Mouse (Mus musculus): ENCODE data around the gene H2afy. TPM values are rescaled to one million over a fixed set of nuclear protein-coding genes. Genes with fewer than 3 reads are reported as not detected.

Gene H2afy
- polyA plus RNA-seq, 1 experiment from 2014 or later, result 685 TPM

DNA sequence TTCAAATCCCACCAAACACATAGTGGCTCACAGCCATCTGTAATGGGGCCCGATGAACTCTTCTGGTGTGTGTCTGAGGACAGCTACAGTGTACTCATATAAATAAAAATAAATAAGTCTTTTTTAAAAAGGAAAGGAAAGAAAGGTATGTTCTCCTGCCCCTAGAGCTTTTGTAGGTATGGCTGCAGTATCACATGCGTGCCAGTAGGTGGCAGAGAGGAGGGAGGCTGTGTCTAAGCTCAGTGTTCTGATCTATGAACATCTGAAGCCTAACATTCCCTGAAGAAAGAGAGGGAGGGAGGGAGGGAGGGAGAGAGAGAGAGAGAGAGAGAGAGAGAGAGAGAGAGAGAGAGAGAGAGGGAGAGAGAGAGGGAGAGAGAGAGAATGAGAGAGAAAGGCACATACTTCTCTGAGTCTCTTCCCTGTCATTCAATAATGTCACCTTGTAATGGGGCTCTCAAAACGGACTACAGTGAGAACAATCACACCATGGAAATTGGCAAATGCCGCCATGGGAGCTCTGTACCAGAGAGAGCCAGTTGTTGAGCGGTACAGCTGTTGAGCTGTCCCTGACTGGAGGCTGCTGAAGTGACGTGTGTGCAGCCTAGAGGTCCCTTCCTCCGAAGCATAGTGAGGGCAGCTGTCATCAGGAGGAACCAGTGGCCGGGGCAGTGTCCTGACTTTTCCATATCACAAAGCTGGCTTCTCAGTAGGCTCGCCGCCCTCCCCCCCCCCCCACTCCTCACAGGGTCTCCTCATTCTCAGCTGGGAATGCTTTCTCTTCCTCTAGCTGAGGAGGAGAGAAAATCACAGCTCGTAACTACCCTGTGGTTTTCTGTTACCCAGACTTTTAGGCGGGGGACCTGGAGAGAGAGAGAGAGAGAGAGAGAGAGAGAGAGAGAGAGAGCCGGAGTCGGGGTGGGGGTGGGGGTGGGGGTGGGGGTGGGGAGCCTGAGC is 31.6 kb upstream of the H2afy start:
- no peak for ATAC-seq (replicated peaks; ENCODE audit: low FRiP score)
- Histone ChIP-seq H3K9me3 (ENCODE audit: control insufficient read depth, low read length) (no peaks in the 10 kb centered on the region), H3K9ac (ENCODE audit: low read length) (no peak overlapping the region), H3K4me3 (ENCODE audit: low read depth, low read length) (no peak overlapping the region), H3K4me1 (replicated peaks; ENCODE audit: control insufficient read depth, insufficient read depth, low read length) (peaks cover 6% of the 10 kb centered on the region; the same call in 1 of the 2 replicates), H3K27me3 (ENCODE audit: control insufficient read depth, insufficient read depth, low read length) (no peaks in the 10 kb centered on the region), H3K27ac (ENCODE audit: low read depth, low read length) (no peak overlapping the region), H3K36me3 (ENCODE audit: control insufficient read depth, insufficient read depth, low read length) (no peaks in the 10 kb centered on the region), H3K4me2 (ENCODE audit: low read depth, low read length, severe bottlenecking) (no peak overlapping the region)
- no peak for DNase-seq (ENCODE audit: low spot score)
- WGBS, result 48% methylated on average over 14 of the region's 14 CpGs

DNA sequence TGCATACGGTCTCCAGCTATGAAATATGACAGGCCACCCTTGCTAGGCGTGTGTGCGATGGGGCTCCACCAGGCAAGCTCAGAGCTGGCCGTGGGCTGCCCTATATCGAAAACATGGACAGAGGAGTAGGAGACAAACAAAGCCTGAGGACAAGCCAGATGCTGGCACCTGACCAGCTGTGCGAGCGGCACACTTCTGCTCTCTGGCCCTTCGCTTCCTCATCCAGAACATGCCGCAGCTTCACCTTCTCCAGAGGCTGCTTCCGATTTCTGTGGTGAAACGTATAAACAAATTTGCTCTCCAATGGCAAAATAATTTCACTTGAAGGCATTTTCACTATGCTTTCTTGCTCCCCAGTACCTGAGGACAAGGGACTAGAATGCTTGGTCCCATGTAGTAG is 29.4 kb upstream of the H2afy start:
- Histone ChIP-seq H3K36me3 (ENCODE audit: control insufficient read depth, insufficient read depth, low read length) (no peaks in the 10 kb centered on the region), H3K27ac (ENCODE audit: low read depth, low read length) (no peak overlapping the region), H3K9ac (ENCODE audit: low read length) (no peak overlapping the region), H3K4me1 (replicated peaks; ENCODE audit: control insufficient read depth, insufficient read depth, low read length) (peaks cover 6% of the 10 kb centered on the region; the same call in 1 of the 2 replicates), H3K9me3 (ENCODE audit: control insufficient read depth, low read length) (no peaks in the 10 kb centered on the region), H3K4me2 (ENCODE audit: low read depth, low read length, severe bottlenecking) (no peak overlapping the region), H3K4me3 (ENCODE audit: low read depth, low read length) (no peak overlapping the region), H3K27me3 (ENCODE audit: control insufficient read depth, insufficient read depth, low read length) (no peaks in the 10 kb centered on the region)
- no peak for DNase-seq (ENCODE audit: low spot score)
- no peak for ATAC-seq (replicated peaks; ENCODE audit: low FRiP score)
- 94% methylated on average over 11 of the region's 11 CpGs for WGBS

GRCm38 (mm10) chr13:56164372-56164771 is 28.2 kb upstream of the H2afy start:
- 88% methylated on average over 3 of the region's 3 CpGs for WGBS
- H3K27ac ChIP-seq (ENCODE audit: low read depth, low read length), result no peak overlapping the region
- no peaks in the 10 kb centered on the region for H3K9me3 ChIP-seq (ENCODE audit: control insufficient read depth, low read length)

DNA sequence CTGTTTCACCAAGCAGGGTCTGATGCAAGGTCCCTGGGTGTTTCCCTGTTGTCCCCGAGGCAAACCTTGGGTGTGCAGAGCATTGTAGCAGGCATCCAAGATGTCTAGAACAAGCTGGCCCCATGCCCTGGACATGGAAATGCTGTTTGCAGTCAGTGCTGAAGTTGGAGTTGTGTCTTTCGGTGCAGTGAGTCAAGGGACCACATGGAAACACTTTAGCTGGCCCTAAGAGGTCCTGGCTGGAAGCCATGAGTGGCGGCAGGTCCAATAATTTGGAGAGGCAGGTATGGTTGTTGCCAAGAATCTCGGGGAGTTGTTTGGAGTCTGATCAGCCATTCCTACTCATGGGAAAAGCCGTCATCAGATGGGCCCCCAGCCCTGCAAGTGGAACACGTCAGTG is 27.6 kb upstream of the H2afy start:
- DNase-seq (ENCODE audit: low spot score) (no peak), ATAC-seq (replicated peaks; ENCODE audit: low FRiP score) (no peak)
- Histone ChIP-seq H3K27me3 (ENCODE audit: control insufficient read depth, insufficient read depth, low read length) (no peaks in the 10 kb centered on the region), H3K9me3 (ENCODE audit: control insufficient read depth, low read length) (no peaks in the 10 kb centered on the region), H3K4me3 (ENCODE audit: low read depth, low read length) (no peak overlapping the region), H3K4me1 (replicated peaks; ENCODE audit: control insufficient read depth, insufficient read depth, low read length) (peaks cover 5% of the 10 kb centered on the region; the same call in 1 of the 2 replicates), H3K36me3 (ENCODE audit: control insufficient read depth, insufficient read depth, low read length) (no peaks in the 10 kb centered on the region), H3K4me2 (ENCODE audit: low read depth, low read length, severe bottlenecking) (no peak overlapping the region), H3K9ac (ENCODE audit: low read length) (no peak overlapping the region), H3K27ac (ENCODE audit: low read depth, low read length) (no peak overlapping the region)
- WGBS, result 76% methylated on average over 6 of the region's 6 CpGs

More at GRCm38 (mm10) chr13:56164372-56164771, 28.2 kb upstream of the H2afy start:
- peaks cover 6% of the 10 kb centered on the region; the same call in 1 of the 2 replicates for H3K4me1 ChIP-seq (replicated peaks; ENCODE audit: control insufficient read depth, insufficient read depth, low read length)
- DNase-seq (ENCODE audit: low spot score) (no peak), ATAC-seq (replicated peaks; ENCODE audit: low FRiP score) (no peak)
- no peaks in the 10 kb centered on the region for H3K27me3 ChIP-seq (ENCODE audit: control insufficient read depth, insufficient read depth, low read length)
- no peak overlapping the region for H3K4me3 ChIP-seq (ENCODE audit: low read depth, low read length)
- H3K36me3 ChIP-seq (ENCODE audit: control insufficient read depth, insufficient read depth, low read length), result no peaks in the 10 kb centered on the region
- no peak overlapping the region for H3K4me2 ChIP-seq (ENCODE audit: low read depth, low read length, severe bottlenecking)
- H3K9ac ChIP-seq (ENCODE audit: low read length), result no peak overlapping the region

GRCm38 (mm10) chr13:56162859-56163258 is 26.7 kb upstream of the H2afy start:
- Histone ChIP-seq H3K27ac (ENCODE audit: low read depth, low read length) (no peak overlapping the region), H3K9me3 (ENCODE audit: control insufficient read depth, low read length) (no peaks in the 10 kb centered on the region), H3K4me3 (ENCODE audit: low read depth, low read length) (no peak overlapping the region), H3K27me3 (ENCODE audit: control insufficient read depth, insufficient read depth, low read length) (no peaks in the 10 kb centered on the region), H3K36me3 (ENCODE audit: control insufficient read depth, insufficient read depth, low read length) (no peaks in the 10 kb centered on the region), H3K4me1 (replicated peaks; ENCODE audit: control insufficient read depth, insufficient read depth, low read length) (peaks cover 2% of the 10 kb centered on the region; the same call in 1 of the 2 replicates), H3K9ac (ENCODE audit: low read length) (no peak overlapping the region), H3K4me2 (ENCODE audit: low read depth, low read length, severe bottlenecking) (no peak overlapping the region)
- ATAC-seq (replicated peaks; ENCODE audit: low FRiP score) (no peak), DNase-seq (ENCODE audit: low spot score) (no peak)
- 87% methylated on average over 6 of the region's 6 CpGs for WGBS

DNA sequence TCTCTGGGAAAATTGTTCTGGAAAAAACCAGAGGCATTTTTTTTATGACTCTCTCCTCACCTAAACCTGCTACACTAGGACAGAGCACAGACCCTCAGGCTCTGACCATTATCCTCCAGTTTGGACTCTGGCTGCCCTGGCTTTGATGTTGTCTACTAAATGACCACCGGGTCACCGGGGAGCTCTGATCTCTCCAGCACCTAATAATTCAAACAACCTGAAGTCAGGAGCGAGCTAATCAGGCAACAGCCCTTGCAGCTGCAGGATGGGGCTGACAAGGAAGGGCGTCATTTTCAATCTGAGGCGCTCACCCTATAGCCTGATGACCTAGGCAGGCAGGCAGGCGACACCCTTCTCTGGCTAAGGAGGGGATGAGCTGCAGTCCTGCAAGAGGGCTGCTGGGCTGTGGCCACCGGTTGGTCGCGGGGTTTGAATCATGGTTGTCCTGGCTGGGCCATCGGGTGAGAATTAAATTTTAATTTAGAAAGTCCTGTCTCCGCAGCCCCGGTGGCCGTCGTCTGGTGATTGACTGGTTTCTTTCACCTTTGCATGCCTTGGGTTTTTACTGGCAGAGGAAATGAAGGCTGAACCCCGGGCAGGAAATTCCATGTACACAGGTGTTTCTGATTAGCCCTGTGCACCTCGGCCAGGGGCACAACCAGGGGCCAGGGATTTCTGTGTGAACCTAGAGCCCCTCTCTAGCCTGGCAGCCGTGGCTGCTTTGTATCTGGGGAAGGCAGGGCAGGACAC is 23.6 kb upstream of the H2afy start:
- Histone ChIP-seq H3K4me3 (ENCODE audit: low read depth, low read length) (no peak overlapping the region), H3K4me2 (ENCODE audit: low read depth, low read length, severe bottlenecking) (no peak overlapping the region), H3K4me1 (replicated peaks; ENCODE audit: control insufficient read depth, insufficient read depth, low read length) (no peaks in the 10 kb centered on the region), H3K36me3 (ENCODE audit: control insufficient read depth, insufficient read depth, low read length) (no peaks in the 10 kb centered on the region), H3K27me3 (ENCODE audit: control insufficient read depth, insufficient read depth, low read length) (no peaks in the 10 kb centered on the region), H3K9me3 (ENCODE audit: control insufficient read depth, low read length) (no peaks in the 10 kb centered on the region), H3K9ac (ENCODE audit: low read length) (no peak overlapping the region), H3K27ac (ENCODE audit: low read depth, low read length) (no peak overlapping the region)
- ATAC-seq (replicated peaks; ENCODE audit: low FRiP score) (no peak), DNase-seq (ENCODE audit: low spot score) (no peak)
- 60% methylated on average over 17 of the region's 17 CpGs for WGBS

DNA sequence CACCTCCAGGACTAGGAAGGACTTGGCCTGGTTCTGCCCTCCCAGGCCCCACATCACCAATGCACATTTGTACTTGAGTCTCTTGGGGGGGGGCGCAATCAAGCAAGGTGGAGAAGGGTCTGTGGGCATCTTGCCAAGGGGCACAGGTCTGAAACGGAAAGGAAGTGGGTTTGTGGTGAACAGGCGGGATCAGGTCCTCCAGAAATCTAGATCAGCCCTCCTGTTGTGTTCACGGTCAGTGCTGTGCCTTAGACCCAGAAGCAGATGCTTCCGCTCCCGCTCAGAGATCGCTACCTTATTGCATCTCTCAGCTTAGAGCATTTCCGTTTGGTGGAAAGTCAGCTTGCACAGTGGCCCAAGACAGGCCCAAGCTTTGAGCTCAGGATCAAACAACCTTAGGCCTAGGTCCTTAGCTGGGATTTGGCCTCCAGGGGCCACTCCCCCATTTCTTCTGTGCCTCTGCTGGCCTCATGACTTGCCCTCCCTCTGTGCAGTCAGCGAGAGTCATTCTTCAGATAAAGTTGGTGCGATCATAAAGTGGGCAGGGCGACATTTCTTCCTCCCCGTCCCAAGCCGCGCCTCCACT is 22.9 kb upstream of the H2afy start:
- Histone ChIP-seq H3K27ac (ENCODE audit: low read depth, low read length) (no peak overlapping the region), H3K4me3 (ENCODE audit: low read depth, low read length) (no peak overlapping the region), H3K27me3 (ENCODE audit: control insufficient read depth, insufficient read depth, low read length) (no peaks in the 10 kb centered on the region), H3K4me2 (ENCODE audit: low read depth, low read length, severe bottlenecking) (no peak overlapping the region), H3K9me3 (ENCODE audit: control insufficient read depth, low read length) (no peaks in the 10 kb centered on the region), H3K4me1 (replicated peaks; ENCODE audit: control insufficient read depth, insufficient read depth, low read length) (no peaks in the 10 kb centered on the region), H3K9ac (ENCODE audit: low read length) (no peak overlapping the region), H3K36me3 (ENCODE audit: control insufficient read depth, insufficient read depth, low read length) (no peaks in the 10 kb centered on the region)
- ATAC-seq (replicated peaks; ENCODE audit: low FRiP score), result no peak
- 73% methylated on average over 14 of the region's 14 CpGs for WGBS
- DNase-seq (ENCODE audit: low spot score), result no peak

GRCm38 (mm10) chr13:56155671-56156070 is 19.5 kb upstream of the H2afy start:
- H3K9me3 ChIP-seq (ENCODE audit: control insufficient read depth, low read length), result no peaks in the 10 kb centered on the region
- H3K9ac ChIP-seq (ENCODE audit: low read length), result no peak overlapping the region
- no peaks in the 10 kb centered on the region for H3K4me1 ChIP-seq (replicated peaks; ENCODE audit: control insufficient read depth, insufficient read depth, low read length)
- no peak overlapping the region for H3K27ac ChIP-seq (ENCODE audit: low read depth, low read length)
- DNase-seq (ENCODE audit: low spot score) (no peak), ATAC-seq (replicated peaks; ENCODE audit: low FRiP score) (no peak)
- H3K4me3 ChIP-seq (ENCODE audit: low read depth, low read length), result no peak overlapping the region
- H3K36me3 ChIP-seq (ENCODE audit: control insufficient read depth, insufficient read depth, low read length), result no peaks in the 10 kb centered on the region
- H3K4me2 ChIP-seq (ENCODE audit: low read depth, low read length, severe bottlenecking), result no peak overlapping the region
- 69% methylated on average over 7 of the region's 7 CpGs for WGBS
- no peaks in the 10 kb centered on the region for H3K27me3 ChIP-seq (ENCODE audit: control insufficient read depth, insufficient read depth, low read length)

All from forebrain, embryonic 11.5 days (tissue).